Mouse (Mus musculus): ENCODE measurements around the gene Kank2. TPM values are rescaled to one million over a fixed set of nuclear protein-coding genes. Genes with fewer than 3 reads are reported as not detected.
A peak's percentile ranks its signal among the peaks of the same experiment; 100 is the strongest.

The Kank2 gene
- total and polyA plus RNA-seq, 3 experiments: 0.09 to 2.3 (median 0.60) TPM

GRCm38 (mm10) chr9:21723377-21724146 lies 75.0 kb downstream of the Kank2 start, which contains the start of gene Ldlr:
Ldlr (plus strand) TSS chr9:21723483.
- peaks cover 43% of the 10 kb centered on the region for H3K79me2 ChIP-seq (replicated peaks; ENCODE audit: control insufficient read depth, extremely low read depth, insufficient read depth, poor library complexity, severe bottlenecking)
- H3K36me3 ChIP-seq (replicated peaks in 1 of 2; ENCODE audit: control insufficient read depth in 1 of 2, insufficient read depth in 1 of 2, low read length in 1 of 2): peaks cover 0 to 33% of the 10 kb centered on the region in 2 experiments
- dilution Hi-C loops (cut with MboI; ENCODE audit: extremely low pct_ligation_motif_present, extremely low pct_unique_long_range_greater_than_20kb, low sequenced_read_pairs): no loop called here
- peak within 1 kb of the TSS; percentile 51 for H3K27ac ChIP-seq (ENCODE audit: insufficient read depth, low read depth)
- no peaks in the 10 kb centered on the region for H3K9me3 ChIP-seq (replicated peaks; ENCODE audit: low read length)
- H3K9ac ChIP-seq (ENCODE audit: insufficient read depth, low read depth): peak within 1 kb of the TSS; percentile 45
- H3K4me3 ChIP-seq (replicated peaks in 1 of 3; ENCODE audit: low read depth in 2 of 3, low read length in 2 of 3, poor library complexity in 1 of 3): peak within 1 kb of the TSS; percentile 83 to 90 (median 85)
- peak within 1 kb of the TSS; percentile 67 for H3K4me2 ChIP-seq (ENCODE audit: insufficient read depth, low read depth, poor library complexity, severe bottlenecking)
- H3K4me1 ChIP-seq (ENCODE audit: control insufficient read depth in 1 of 2, insufficient read depth in 2 of 2): peaks cover 6 to 67% of the 10 kb centered on the region in 2 experiments
- peak; percentile 93 for DNase-seq (ENCODE audit: extremely low read depth)
- no peaks in the 10 kb centered on the region for H3K27me3 ChIP-seq (replicated peaks)
- TF ChIP-seq MAX (IDR thresholded peaks at IDR 0.05; ENCODE audit: low read length): peak; percentile 78; the same call in 1 of the 2 replicates
- TF ChIP-seq HCFC1 (IDR thresholded peaks at IDR 0.05; ENCODE audit: low read depth, low read length): 0 out of 2 replicates have a peak, but pooled peaks have one; percentile 18
- peak; percentile 60 for TF ChIP-seq SIN3A (IDR thresholded peaks at IDR 0.05; ENCODE audit: low read length)
- no peak; the same call in none of the 2 replicates for TF ChIP-seq IRF4 (IDR thresholded peaks at IDR 0.05; ENCODE audit: low read depth, low read length)
- peak; percentile 71 for TF ChIP-seq TCF12 (IDR thresholded peaks at IDR 0.05; ENCODE audit: low read depth, low read length)
- peak; percentile 57 for TF ChIP-seq NELFE (IDR thresholded peaks at IDR 0.05; ENCODE audit: low read depth, low read length)
- TF ChIP-seq MYC (IDR thresholded peaks at IDR 0.05; ENCODE audit: low read depth, low read length): peak; percentile 24; the same call in 1 of the 2 replicates
- TF ChIP-seq ZMIZ1 (IDR thresholded peaks at IDR 0.05; ENCODE audit: low read depth, low read length): peak; percentile 85; the same call in 1 of the 2 replicates
- no peak for TF ChIP-seq CHD1 (IDR thresholded peaks at IDR 0.05; ENCODE audit: low read depth, low read length)
- no peak for TF ChIP-seq ZC3H11A (IDR thresholded peaks at IDR 0.05; ENCODE audit: low read depth, low read length)
- no peak; the same call in 1 of the 2 replicates for TF ChIP-seq MXI1 (IDR thresholded peaks at IDR 0.05; ENCODE audit: low read depth, low read length)
- peak; percentile 71 for TF ChIP-seq POLR2A (IDR thresholded peaks at IDR 0.05; ENCODE audit: low read depth, low read length)
- TF ChIP-seq CHD2 (IDR thresholded peaks at IDR 0.05; ENCODE audit: low read length): peak; percentile 2; the same call in 1 of the 2 replicates
- TF ChIP-seq TBP (conservative IDR thresholded peaks at IDR 0.05; ENCODE audit: low read depth, low read length): peak; percentile 78; the same call in 1 of the 2 replicates
- peak; percentile 62; the same call in 1 of the 2 replicates for TF ChIP-seq MAZ (IDR thresholded peaks at IDR 0.05; ENCODE audit: low read depth, low read length)
- in situ Hi-C loops (cut with MboI; ENCODE audit: low pct_ligation_motif_present, low pct_unique_long_range_greater_than_20kb, low sequenced_read_pairs): no loop called here

- no peaks in the 10 kb centered on the region for H3K9me3 ChIP-seq (replicated peaks; ENCODE audit: low read length)
- dilution Hi-C loops (cut with MboI; ENCODE audit: extremely low pct_ligation_motif_present, extremely low pct_unique_long_range_greater_than_20kb, low sequenced_read_pairs) (no loop called here), in situ Hi-C loops (cut with MboI; ENCODE audit: low pct_ligation_motif_present, low pct_unique_long_range_greater_than_20kb, low sequenced_read_pairs) (no loop called here)
- H3K9ac ChIP-seq (ENCODE audit: insufficient read depth, low read depth): no peak overlapping the region
- no peaks in the 10 kb centered on the region for H3K27me3 ChIP-seq (replicated peaks)
- H3K4me3 ChIP-seq (replicated peaks in 1 of 3; ENCODE audit: low read depth in 2 of 3, low read length in 2 of 3, poor library complexity in 1 of 3): no peak overlapping the region
- peaks cover 3 to 43% of the 10 kb centered on the region in 2 experiments for H3K4me1 ChIP-seq (ENCODE audit: control insufficient read depth in 1 of 2, insufficient read depth in 2 of 2)
- no peak overlapping the region for H3K27ac ChIP-seq (ENCODE audit: insufficient read depth, low read depth)
- no peak for DNase-seq (ENCODE audit: extremely low read depth)
- peaks cover 0 to 12% of the 10 kb centered on the region in 2 experiments for H3K36me3 ChIP-seq (replicated peaks in 1 of 2; ENCODE audit: control insufficient read depth in 1 of 2, insufficient read depth in 1 of 2, low read length in 1 of 2)
- H3K79me2 ChIP-seq (replicated peaks; ENCODE audit: control insufficient read depth, extremely low read depth, insufficient read depth, poor library complexity, severe bottlenecking): peaks cover 18% of the 10 kb centered on the region
- H3K4me2 ChIP-seq (ENCODE audit: insufficient read depth, low read depth, poor library complexity, severe bottlenecking): no peak overlapping the region
- TF ChIP-seq NRF1 (IDR thresholded peaks at IDR 0.05; ENCODE audit: low read depth, low read length): no peak
- TF ChIP-seq RAD21 (IDR thresholded peaks at IDR 0.05; ENCODE audit: low read depth, low read length): no peak
- no peak for TF ChIP-seq IRF4 (IDR thresholded peaks at IDR 0.05; ENCODE audit: low read depth, low read length)
- TF ChIP-seq ZNF384 (IDR thresholded peaks at IDR 0.05; ENCODE audit: low read depth, low read length): no peak
- no peak for TF ChIP-seq PAX5 (IDR thresholded peaks at IDR 0.05; ENCODE audit: low read length)
- TF ChIP-seq GABPA (IDR thresholded peaks at IDR 0.05; ENCODE audit: insufficient replicate concordance, low read depth, low read length): no peak
Observed at GRCm38 (mm10) chr9:21721036-21721435, 77.5 kb downstream of the Kank2 start.
